Mouse (Mus musculus) olfactory bulb, adult 2 months (tissue): ENCODE data around the gene Pias4. TPM values are rescaled to one million over a fixed set of nuclear protein-coding genes. Genes with fewer than 3 reads are reported as not detected.
"Not testable (repeated sequence)": the region's sequence is repeated elsewhere in the genome, so short reads cannot be mapped to it uniquely, and the experiment has no call there.

Experiments used
- H3K27ac ChIP-seq: fragments of 200-500 bp; 2 replicates; pipeline ENCODE4 v1.5.1; 2012; ENCODE audit warnings: low read depth, low read length; ENCODE audit not compliant: insufficient read depth
- H3K4me1 ChIP-seq: fragments of 200-500 bp; 2 replicates; pipeline ENCODE4 v1.6.1; 2012; ENCODE audit warnings: low read length; ENCODE audit not compliant: control insufficient read depth, insufficient read depth
- H3K4me3 ChIP-seq: fragments of 200-500 bp; 2 replicates; pipeline ENCODE4 v1.5.1; 2012; ENCODE audit warnings: mild to moderate bottlenecking, low read depth, low read length, moderate library complexity; ENCODE audit not compliant: insufficient read depth
- CTCF ChIP-seq: fragments of 200-500 bp; IDR thresholded peaks from 2 replicates; pipeline ENCODE4 v1.5.1; 2012; ENCODE audit warnings: low read depth, mild to moderate bottlenecking, low read length, moderate library complexity; ENCODE audit not compliant: insufficient read depth
- POLR2A ChIP-seq: fragments of 200-500 bp; IDR thresholded peaks from 2 replicates; pipeline ENCODE4 v1.6.1; 2012; ENCODE audit warnings: mild to moderate bottlenecking, low read depth, low read length, moderate library complexity; ENCODE audit not compliant: insufficient read depth
- WGBS: fragments of 180-500 bp; shearing (Covaris S2); methylation state at CpG from one replicate; pipeline ENCODE4 v1.1.7; 2018; 5-methylcytosine and 5-hydroxymethylcytosine counted together
- polyA plus RNA-seq: library from polyadenylated mRNA; stranded (reverse); fragments of >200 nt; gene quantifications from 2 replicates; pipeline ENCODE4 v1.2.4, GENCODE M21; 2012; ENCODE audit warnings: low replicate concordance; ENCODE audit not compliant: missing spikeins, insufficient read depth, insufficient read length

Pias4 gene
- polyA plus RNA-seq, 1 experiment: not detected

DNA sequence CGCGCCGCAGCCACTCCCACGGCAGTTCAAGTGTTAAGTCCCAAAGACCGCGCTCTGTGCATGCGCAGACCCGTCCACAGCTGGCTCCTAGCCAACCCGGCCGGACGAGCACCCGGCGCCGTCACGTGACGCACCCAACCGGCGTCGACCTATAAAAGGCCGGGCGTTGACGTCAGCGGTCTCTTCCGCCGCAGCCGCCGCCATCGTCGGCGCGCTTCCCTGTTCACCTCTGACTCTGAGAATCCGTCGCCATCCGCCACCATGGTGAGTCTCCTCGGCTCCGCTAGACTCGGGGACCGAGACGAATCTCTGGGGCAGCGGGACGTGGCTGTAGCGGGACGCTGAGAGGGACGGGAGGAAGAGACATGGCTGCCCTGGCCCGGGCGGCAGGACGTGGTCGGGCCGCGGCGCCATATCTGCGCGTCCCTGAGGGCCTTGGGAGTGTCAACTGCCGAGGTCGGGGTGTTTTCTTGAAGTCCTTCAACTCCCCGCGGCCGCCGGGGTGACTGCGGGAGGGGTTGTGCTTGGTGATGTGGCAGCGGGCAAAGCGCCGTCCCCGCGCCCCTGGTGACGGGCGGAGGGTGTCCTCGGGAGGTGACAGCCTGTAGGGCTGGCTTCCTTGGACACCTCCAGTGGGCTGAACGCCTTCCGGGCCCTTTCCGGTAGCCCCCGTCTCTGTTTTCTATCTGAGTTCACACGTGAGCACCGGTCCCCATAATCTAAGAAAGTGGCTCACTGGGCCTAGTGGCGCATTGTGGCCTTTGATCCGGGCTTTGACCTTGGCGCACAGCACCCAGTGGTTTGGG lies 8.9 kb upstream of the Pias4 start, which contains the start of gene Eef2:
Gene Eef2 (plus strand): TSS at position 166 of the 806 bp plus-strand sequence.
- Histone ChIP-seq H3K27ac (peak within 1 kb of the TSS; percentile 94), H3K4me3 (peak within 1 kb of the TSS; percentile 92), H3K4me1 (peaks cover 33% of the 10 kb centered on the region)
- TF ChIP-seq CTCF (peak; percentile 8; the same call in 1 of the 2 replicates), POLR2A (peak; percentile 100)
- under 1% methylated on average over 77 of the region's 77 CpGs for whole genome bisulfite sequencing

GRCm38 (mm10) chr10:81175936-81176465 lies 8.3 kb upstream of the Pias4 start:
- TF ChIP-seq CTCF: no peak
- no peak for TF ChIP-seq POLR2A
- Histone ChIP-seq H3K4me3 (peak overlapping the region; percentile 18; the same call in 1 of the 2 replicates), H3K27ac (peak overlapping the region; percentile 43), H3K4me1 (peaks cover 33% of the 10 kb centered on the region)
- under 1% methylated on average over 13 of the region's 13 CpGs for WGBS

- H3K27ac ChIP-seq: peak overlapping the region; percentile 62
- peaks cover 33% of the 10 kb centered on the region for H3K4me1 ChIP-seq
- not testable (repeated sequence) for H3K4me3 ChIP-seq
- 6% methylated on average over 4 of the region's 4 CpGs for WGBS
These were observed 7.6 kb upstream of the Pias4 start for GRCm38 (mm10) chr10:81175345-81175701.

DNA sequence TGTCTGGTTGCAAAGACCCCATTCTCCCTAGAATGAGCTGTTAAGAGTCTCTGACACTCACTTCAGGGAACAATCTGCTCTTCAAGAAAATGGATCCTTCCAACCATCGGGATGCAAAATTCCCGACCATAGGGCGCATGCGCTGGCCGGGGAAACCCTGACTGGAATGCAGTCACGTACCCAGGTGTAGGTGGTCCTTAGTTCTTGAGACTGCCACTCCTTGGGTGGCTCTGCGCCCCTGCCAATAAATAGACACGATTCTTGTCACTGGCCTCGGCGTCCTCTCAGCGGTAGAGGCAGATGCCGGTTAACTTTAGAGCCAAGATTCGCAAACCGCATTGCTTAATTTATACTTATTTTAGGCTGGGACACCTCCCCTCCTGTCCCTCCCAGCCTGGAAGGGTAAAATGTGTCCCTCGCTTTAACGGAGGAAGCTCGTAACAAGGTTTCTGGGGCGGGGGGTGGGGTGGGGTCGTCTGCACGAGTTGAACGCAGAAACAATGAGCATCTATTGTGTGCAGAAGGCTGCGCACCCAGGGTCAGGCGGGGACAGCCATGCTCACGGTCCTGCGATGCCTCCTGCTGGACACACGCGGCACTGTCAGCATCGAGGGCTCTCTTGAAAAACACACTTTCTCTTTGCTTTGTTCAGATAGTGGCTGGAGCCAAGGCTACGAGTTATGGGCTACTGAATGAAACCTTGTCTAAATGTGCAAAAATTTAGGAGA lies 7.1 kb upstream of the Pias4 start:
- Histone ChIP-seq H3K4me1 (peaks cover 29% of the 10 kb centered on the region), H3K27ac (peak overlapping the region; percentile 98), H3K4me3 (peak overlapping the region; percentile 49)
- 2% methylated on average over 29 of the region's 29 CpGs for WGBS
- peak; percentile 45; the same call in 1 of the 2 replicates for TF ChIP-seq POLR2A
- TF ChIP-seq CTCF: peak; percentile 81

DNA sequence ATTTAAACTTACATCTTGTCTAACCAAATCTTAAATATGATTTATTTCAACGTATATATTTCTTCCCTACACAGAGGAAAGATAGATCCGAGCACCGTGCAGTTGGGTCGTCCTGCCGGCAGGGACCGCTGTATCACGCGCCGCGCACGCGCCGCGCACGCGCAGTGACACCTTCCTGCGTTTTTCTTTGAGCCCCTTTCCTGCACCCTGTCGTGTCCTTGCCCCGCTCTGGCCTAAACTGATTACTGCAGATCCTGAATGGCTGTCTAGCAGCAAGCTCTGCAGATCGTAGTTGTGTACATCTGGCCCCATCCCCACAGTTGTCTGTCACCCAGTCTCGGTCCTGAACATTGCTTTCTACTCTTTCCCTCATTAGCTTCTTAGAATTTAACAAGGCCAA lies 5.4 kb upstream of the Pias4 start:
- Histone ChIP-seq H3K4me3 (peak overlapping the region; percentile 20), H3K27ac (peak overlapping the region; percentile 98), H3K4me1 (peaks cover 25% of the 10 kb centered on the region)
- TF ChIP-seq POLR2A (peak; percentile 68; the same call in 1 of the 2 replicates), CTCF (peak; percentile 71; the same call in 1 of the 2 replicates)
- WGBS: 2% methylated on average over 21 of the region's 21 CpGs

- 13% methylated on average over 13 of the region's 14 CpGs for WGBS
- H3K27ac ChIP-seq: peak overlapping the region; percentile 36; the same call in 1 of the 2 replicates
- not testable (repeated sequence) for H3K4me3 ChIP-seq
- H3K4me1 ChIP-seq: peaks cover 25% of the 10 kb centered on the region
These were observed 1.7 kb upstream of the Pias4 start for GRCm38 (mm10) chr10:81169411-81169900.

DNA sequence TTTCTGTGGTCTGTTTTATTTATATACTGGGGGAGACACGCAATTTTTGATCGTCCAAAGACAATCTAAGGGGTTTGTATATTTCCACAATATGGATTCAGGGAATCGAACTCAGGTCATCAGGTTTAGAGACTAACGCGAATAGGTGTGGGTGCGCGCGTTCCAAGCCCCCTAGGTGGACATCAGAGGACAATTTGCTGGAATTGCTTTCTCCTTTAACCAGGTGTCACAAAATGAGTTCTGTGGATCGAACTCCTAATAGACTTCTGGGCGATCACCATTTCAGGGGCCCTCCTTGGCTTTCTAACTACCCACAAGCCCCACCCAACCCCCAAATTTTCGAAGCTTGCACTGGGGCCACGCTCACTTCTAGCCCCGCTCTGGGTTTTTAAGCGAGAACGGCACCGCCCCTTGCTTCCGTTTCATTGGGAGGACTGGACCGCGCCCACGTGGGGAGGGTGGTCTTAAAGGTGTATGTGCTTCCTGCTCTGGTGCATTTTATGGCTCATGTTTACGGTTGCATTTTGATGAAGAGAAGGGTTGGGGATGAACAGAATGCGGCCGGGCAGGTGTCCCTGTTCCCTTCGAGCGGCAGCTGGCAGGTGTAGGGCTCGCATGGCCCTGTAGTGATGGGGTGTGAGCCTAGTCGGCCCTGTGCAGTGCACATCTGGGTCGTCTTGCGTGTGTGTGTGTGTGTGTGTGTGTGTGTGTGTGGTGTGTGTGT lies 960 bp upstream of the Pias4 start:
- Histone ChIP-seq H3K4me3 (peak overlapping the region; percentile 71), H3K4me1 (peaks cover 24% of the 10 kb centered on the region), H3K27ac (peak overlapping the region; percentile 92)
- no peak for TF ChIP-seq POLR2A
- TF ChIP-seq CTCF: no peak
- WGBS: under 1% methylated on average over 29 of the region's 29 CpGs

- peak overlapping the region; percentile 29; the same call in 1 of the 2 replicates for H3K4me3 ChIP-seq
- H3K4me1 ChIP-seq: peaks cover 24% of the 10 kb centered on the region
- peak overlapping the region; percentile 25; the same call in 1 of the 2 replicates for H3K27ac ChIP-seq
- no peak for TF ChIP-seq CTCF
- TF ChIP-seq POLR2A: no peak
- WGBS: 2% methylated on average over 5 of the region's 5 CpGs
These were observed 336 bp upstream of the Pias4 start for GRCm38 (mm10) chr10:81168087-81168431.

GRCm38 (mm10) chr10:81165118-81165517 lies 2.6 kb downstream of the Pias4 start:
- Histone ChIP-seq H3K4me3 (no peak overlapping the region), H3K27ac (no peak overlapping the region), H3K4me1 (peaks cover 39% of the 10 kb centered on the region)
- TF ChIP-seq CTCF (no peak), POLR2A (no peak)
- 81% methylated on average over 8 of the region's 8 CpGs for WGBS
